Mouse (Mus musculus) testis, adult 2 months (tissue): ENCODE data around the gene Rpia.

Experiments used
- CTCF ChIP-seq: fragments of 200-500 bp; IDR thresholded peaks from 2 replicates; pipeline ENCODE4 v1.5.1; 2012; ENCODE audit warnings: low read depth, mild to moderate bottlenecking, inconsistent platforms, low read length, moderate library complexity; ENCODE audit not compliant: control insufficient read depth, insufficient read depth, insufficient replicate concordance
- POLR2A ChIP-seq: fragments of 200-500 bp; IDR thresholded peaks from 2 replicates; pipeline ENCODE4 v1.6.1; 2012; ENCODE audit warnings: low read depth, mild to moderate bottlenecking, inconsistent platforms, low read length, moderate library complexity; ENCODE audit not compliant: control insufficient read depth

DNA sequence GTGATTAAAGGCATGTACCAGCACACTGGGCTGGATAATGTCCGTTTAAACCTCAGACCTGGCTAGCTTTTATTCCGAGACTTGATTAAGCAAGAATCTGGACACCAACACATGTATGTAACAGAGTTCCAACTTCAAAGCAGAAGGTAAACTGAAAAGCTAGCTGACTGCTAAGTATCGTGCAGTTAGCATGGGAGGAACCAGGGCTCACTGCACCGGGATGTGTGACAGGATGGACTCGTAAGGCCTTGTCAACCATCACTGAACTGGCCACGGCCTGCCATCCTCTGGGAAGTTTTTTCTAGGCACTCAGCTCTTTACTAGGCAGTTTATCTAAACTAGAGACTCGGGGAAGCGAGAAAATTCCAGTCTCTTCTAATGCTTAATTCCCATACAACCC lies 27.0 kb downstream of the Rpia start:
- TF ChIP-seq CTCF (no peak), POLR2A (no peak)
